8 mouse cellular contexts compared by ENCODE assay signal in the genomic region with DNA sequence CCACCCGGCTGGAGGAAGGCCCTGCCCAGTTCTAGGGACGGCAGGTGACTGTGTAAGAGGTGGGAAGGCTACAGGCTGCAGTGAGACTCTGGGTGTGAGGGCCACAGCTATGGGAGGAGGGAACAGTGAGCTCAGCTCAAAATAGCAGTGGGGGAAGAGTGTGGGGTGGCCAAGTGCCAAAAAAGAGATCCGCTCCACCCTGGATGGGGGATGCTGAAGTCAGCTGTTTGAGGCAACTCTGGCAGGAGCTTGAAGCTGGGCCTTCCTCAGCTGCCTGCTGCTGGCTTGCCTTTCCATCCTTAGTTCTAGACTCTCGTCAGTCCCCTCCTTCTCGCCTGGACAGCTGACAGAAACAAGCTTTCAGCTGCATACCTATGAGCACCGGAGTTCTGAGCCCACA. TPM values are rescaled to one million over a fixed set of nuclear protein-coding genes. Genes with fewer than 3 reads are reported as not detected.
DNase-seq lines count a peak whose midpoint lies in the region; ATAC-seq and TF ChIP-seq lines count a peak whose summit lies in the region.

No protein-coding gene starts in this region.

- no peaks in the 10 kb centered on the region for H3K36me3 ChIP-seq in forebrain, embryonic 13.5 days (ENCODE audit: poor library complexity, severe bottlenecking)
- no peaks in the 10 kb centered on the region for H3K36me3 ChIP-seq in forebrain, embryonic 12.5 days (replicated peaks)
- peaks cover 15% of the 10 kb centered on the region for H3K36me3 ChIP-seq in heart, embryonic 12.5 days
- H3K36me3 ChIP-seq in kidney, postnatal 0 days (ENCODE audit: insufficient read depth, low read length): no peaks in the 10 kb centered on the region
- H3K36me3 ChIP-seq in limb, embryonic 13.5 days: peaks cover 21% of the 10 kb centered on the region

- peak; percentile 43; the same call in 1 of the 2 replicates for ATAC-seq in forebrain, embryonic 13.5 days
- ATAC-seq in forebrain, embryonic 12.5 days (ENCODE audit: low FRiP score): no peak
- ATAC-seq in heart, embryonic 12.5 days (ENCODE audit: insufficient number of reproducible peaks, low FRiP score): peak; percentile 72
- 0 out of 2 replicates have a peak, but pooled peaks have one; percentile 36 for ATAC-seq in kidney, postnatal 0 days (replicated peaks; ENCODE audit: low FRiP score, low read depth)
- peak; percentile 84 for ATAC-seq in limb, embryonic 13.5 days (ENCODE audit: low FRiP score, low read depth)

- no peak overlapping the region for H3K9ac ChIP-seq in forebrain, embryonic 13.5 days
- H3K9ac ChIP-seq in forebrain, embryonic 12.5 days: no peak overlapping the region
- H3K9ac ChIP-seq in heart, embryonic 12.5 days: peak overlapping the region; percentile 42
- no peak overlapping the region for H3K9ac ChIP-seq in kidney, postnatal 0 days (ENCODE audit: low read depth, low read length)
- peak overlapping the region; percentile 13; the same call in 1 of the 2 replicates for H3K9ac ChIP-seq in limb, embryonic 13.5 days

- peaks cover 30% of the 10 kb centered on the region for H3K4me1 ChIP-seq in forebrain, embryonic 13.5 days
- H3K4me1 ChIP-seq in forebrain, embryonic 12.5 days: peaks cover 26% of the 10 kb centered on the region
- H3K4me1 ChIP-seq in embryonic fibroblast, embryonic 13.5 days (ENCODE audit: control insufficient read depth, insufficient read depth, low read length): peaks cover 38% of the 10 kb centered on the region
- peaks cover 75% of the 10 kb centered on the region for H3K4me1 ChIP-seq in heart, embryonic 12.5 days (replicated peaks)
- H3K4me1 ChIP-seq in kidney, postnatal 0 days (replicated peaks; ENCODE audit: insufficient read depth, low read length): peaks cover 39% of the 10 kb centered on the region
- H3K4me1 ChIP-seq in limb, embryonic 13.5 days: peaks cover 73% of the 10 kb centered on the region

- TF ChIP-seq POLR2A in embryonic fibroblast, embryonic 13.5 days (IDR thresholded peaks at IDR 0.05; ENCODE audit: low read depth, low read length): no peak

- peak; percentile 78 for DNase-seq in kidney, postnatal 0 days (ENCODE audit: low spot score)
- DNase-seq in right cerebral cortex, adult 2 months (ENCODE audit: low spot score in 2 of 2): peak; percentile 75 to 76
- no peak for DNase-seq in T-cell, adult 2 months (ENCODE audit: low spot score)

- H3K4me2 ChIP-seq in forebrain, embryonic 13.5 days: no peak overlapping the region
- H3K4me2 ChIP-seq in forebrain, embryonic 12.5 days: no peak overlapping the region
- H3K4me2 ChIP-seq in heart, embryonic 12.5 days: peak overlapping the region; percentile 11; the same call in 1 of the 2 replicates
- no peak overlapping the region for H3K4me2 ChIP-seq in kidney, postnatal 0 days (ENCODE audit: low read length)
- peak overlapping the region; percentile 25; the same call in 1 of the 2 replicates for H3K4me2 ChIP-seq in limb, embryonic 13.5 days (replicated peaks)

- H3K27me3 ChIP-seq in forebrain, embryonic 13.5 days: no peaks in the 10 kb centered on the region
- H3K27me3 ChIP-seq in forebrain, embryonic 12.5 days: no peaks in the 10 kb centered on the region
- H3K27me3 ChIP-seq in heart, embryonic 12.5 days (replicated peaks): no peaks in the 10 kb centered on the region
- H3K27me3 ChIP-seq in kidney, postnatal 0 days (ENCODE audit: insufficient read depth, low read length): no peaks in the 10 kb centered on the region
- no peaks in the 10 kb centered on the region for H3K27me3 ChIP-seq in limb, embryonic 13.5 days

- 64% methylated on average over 6 of the region's 6 CpGs for WGBS in forebrain, embryonic 13.5 days
- WGBS in forebrain, embryonic 12.5 days: 67% methylated on average over 6 of the region's 6 CpGs
- WGBS in heart, embryonic 12.5 days: 16% methylated on average over 6 of the region's 6 CpGs
- WGBS in kidney, postnatal 0 days: 50% methylated on average over 6 of the region's 6 CpGs
- WGBS in limb, embryonic 13.5 days: 48% methylated on average over 6 of the region's 6 CpGs

- no peak for TF ChIP-seq CTCF in embryonic fibroblast, embryonic 13.5 days (IDR thresholded peaks at IDR 0.05; ENCODE audit: borderline replicate concordance, insufficient read depth, low read length)
- no peak for TF ChIP-seq CTCF in kidney, postnatal 0 days (IDR thresholded peaks at IDR 0.05; ENCODE audit: low read depth)

- H3K27ac ChIP-seq in forebrain, embryonic 13.5 days: no peak overlapping the region
- no peak overlapping the region for H3K27ac ChIP-seq in forebrain, embryonic 12.5 days
- H3K27ac ChIP-seq in embryonic fibroblast, embryonic 13.5 days (ENCODE audit: insufficient read depth, low read length): peak overlapping the region; percentile 77
- H3K27ac ChIP-seq in heart, embryonic 12.5 days (ENCODE audit: poor library complexity, severe bottlenecking): peak overlapping the region; percentile 92
- peak overlapping the region; percentile 70; the same call in 1 of the 2 replicates for H3K27ac ChIP-seq in kidney, postnatal 0 days
- H3K27ac ChIP-seq in limb, embryonic 13.5 days: peak overlapping the region; percentile 93

- no peaks in the 10 kb centered on the region for H3K9me3 ChIP-seq in forebrain, embryonic 13.5 days (replicated peaks)
- no peaks in the 10 kb centered on the region for H3K9me3 ChIP-seq in forebrain, embryonic 12.5 days
- H3K9me3 ChIP-seq in heart, embryonic 12.5 days (replicated peaks): no peaks in the 10 kb centered on the region
- no peaks in the 10 kb centered on the region for H3K9me3 ChIP-seq in kidney, postnatal 0 days (replicated peaks; ENCODE audit: low read length)
- H3K9me3 ChIP-seq in limb, embryonic 13.5 days: no peaks in the 10 kb centered on the region

- H3K4me3 ChIP-seq in forebrain, embryonic 13.5 days: no peak overlapping the region
- H3K4me3 ChIP-seq in forebrain, embryonic 12.5 days (replicated peaks): no peak overlapping the region
- no peak overlapping the region for H3K4me3 ChIP-seq in embryonic fibroblast, embryonic 13.5 days (ENCODE audit: insufficient read depth, low read length)
- H3K4me3 ChIP-seq in heart, embryonic 12.5 days: no peak overlapping the region
- H3K4me3 ChIP-seq in kidney, postnatal 0 days (replicated peaks; ENCODE audit: low read depth, low read length): no peak overlapping the region
- H3K4me3 ChIP-seq in limb, embryonic 13.5 days: no peak overlapping the region

RNA-seq across cellular contexts. Expression of a gene that starts 32.2 kb away (rescaled TPM):
- 5.8 and 6.6 TPM in 2 replicates for polyA plus RNA-seq in forebrain, embryonic 13.5 days (2015; fragmentation: Nextera tagmentation; extraction: Ambion mirVana)
- 12.3 and 14.2 TPM in 2 replicates for polyA plus RNA-seq in forebrain, embryonic 12.5 days (2016; fragmentation: Nextera tagmentation; extraction: Ambion mirVana)
- polyA plus RNA-seq in embryonic fibroblast, embryonic 13.5 days (2011; ENCODE audit: insufficient read length, low read depth, missing spikeins): 116 and 122 TPM in 2 replicates
- polyA plus RNA-seq in heart, embryonic 12.5 days (2016; fragmentation: Nextera tagmentation; extraction: Ambion mirVana): 30.4 and 31.9 TPM in 2 replicates
- 15.7 and 15.9 TPM in 2 replicates for polyA plus RNA-seq in kidney, postnatal 0 days (2015; fragmentation: Nextera tagmentation; extraction: Ambion mirVana)
- 34.7 and 37.6 TPM in 2 replicates for polyA plus RNA-seq in limb, embryonic 13.5 days (2015; fragmentation: Nextera tagmentation; extraction: Ambion mirVana)

RNA-seq across cellular contexts. Expression of a gene that starts 42.6 kb away (rescaled TPM):
- polyA plus RNA-seq in forebrain, embryonic 13.5 days (2015; fragmentation: Nextera tagmentation; extraction: Ambion mirVana): 22.8 and 29.5 TPM in 2 replicates
- 32.4 and 35.6 TPM in 2 replicates for polyA plus RNA-seq in forebrain, embryonic 12.5 days (2016; fragmentation: Nextera tagmentation; extraction: Ambion mirVana)
- 11.3 and 11.6 TPM in 2 replicates for polyA plus RNA-seq in embryonic fibroblast, embryonic 13.5 days (2011; ENCODE audit: insufficient read length, low read depth, missing spikeins)
- polyA plus RNA-seq in heart, embryonic 12.5 days (2016; fragmentation: Nextera tagmentation; extraction: Ambion mirVana): 101 and 104 TPM in 2 replicates
- polyA plus RNA-seq in kidney, postnatal 0 days (2015; fragmentation: Nextera tagmentation; extraction: Ambion mirVana): 56.5 and 61.2 TPM in 2 replicates
- 31.8 and 34.4 TPM in 2 replicates for polyA plus RNA-seq in limb, embryonic 13.5 days (2015; fragmentation: Nextera tagmentation; extraction: Ambion mirVana)

Comparison
In these comparisons a context has a peak if more than half of its experiments do, and no peak if none do; other contexts are left out.
1. H3K27ac ChIP-seq: peak in embryonic fibroblast, embryonic 13.5 days (single experiment), heart, embryonic 12.5 days (single experiment), kidney, postnatal 0 days (single experiment) and limb, embryonic 13.5 days (single experiment); none in forebrain, embryonic 13.5 days (single experiment) and forebrain, embryonic 12.5 days (single experiment).
2. H3K4me2 ChIP-seq: peak in heart, embryonic 12.5 days (single experiment) and limb, embryonic 13.5 days (single experiment); none in forebrain, embryonic 13.5 days (single experiment), forebrain, embryonic 12.5 days (single experiment) and kidney, postnatal 0 days (single experiment).
3. H3K9ac ChIP-seq: peak in heart, embryonic 12.5 days (single experiment) and limb, embryonic 13.5 days (single experiment); none in forebrain, embryonic 13.5 days (single experiment), forebrain, embryonic 12.5 days (single experiment) and kidney, postnatal 0 days (single experiment).